Mouse (Mus musculus) C2C12 (cell line): ENCODE results near the gene Xrcc1.

Source experiments
- CEBPB ChIP-seq: IDR thresholded peaks from one replicate; pipeline ENCODE4 v1.6.1; 2011; ENCODE audit warnings: low read depth, mild to moderate bottlenecking, control low read depth, moderate library complexity
- CTCF ChIP-seq: IDR thresholded peaks from one replicate; pipeline ENCODE4 v1.5.1; 2011; ENCODE audit not compliant: control insufficient read depth, insufficient read depth, insufficient read length
- FOSL1 ChIP-seq: IDR thresholded peaks from one replicate; pipeline ENCODE4 v1.8.0; 2011; ENCODE audit warnings: mild to moderate bottlenecking, low read length; ENCODE audit not compliant: poor library complexity, insufficient read depth, severe bottlenecking
- MAX ChIP-seq: IDR thresholded peaks from one replicate; pipeline ENCODE4 v1.6.1; 2011; ENCODE audit warnings: mild to moderate bottlenecking, control low read depth
- MYOD1 ChIP-seq: IDR thresholded peaks from one replicate; pipeline ENCODE4 v1.6.1; 2011; ENCODE audit warnings: low read depth; ENCODE audit not compliant: control insufficient read depth, insufficient read length
- MYOG ChIP-seq: IDR thresholded peaks from one replicate; pipeline ENCODE4 v1.6.1; 2011; ENCODE audit not compliant: control insufficient read depth, insufficient read length; ENCODE audit errors: extremely low read depth
- USF1 ChIP-seq: IDR thresholded peaks from one replicate; pipeline ENCODE4 v1.6.1; 2011; ENCODE audit warnings: low read depth, mild to moderate bottlenecking, control low read depth, moderate library complexity

- TF ChIP-seq CEBPB (no peak), CTCF (no peak), MYOD1 (no peak), MYOG (no peak), USF1 (no peak), MAX (no peak), FOSL1 (no peak)
These were observed 40.7 kb downstream of the Xrcc1 start for GRCm38 (mm10) chr7:24586828-24587227.
